Mouse (Mus musculus) midbrain, postnatal 0 days (tissue): ENCODE measurements around the gene Pkmyt1. TPM values are rescaled to one million over a fixed set of nuclear protein-coding genes. Genes with fewer than 3 reads are reported as not detected.

ENCODE experiments used
- ATAC-seq: fragments of 200-750 bp; cut with Nextera tagmentation; 2 replicates; pipeline ENCODE4 v1.8.0; 2017; ENCODE audit warnings: moderate number of reproducible peaks, mild to moderate bottlenecking, moderate TSS enrichment, moderate library complexity; ENCODE audit not compliant: low FRiP score
- DNase-seq: peaks from one replicate; pipeline ENCODE4 v3.0.0-alpha.2; 2015; ENCODE audit warnings: low spot score
- H3K27ac ChIP-seq: fragments of 300-500 bp; sonication (generic); 2 replicates; pipeline ENCODE4 v1.5.1; 2014; ENCODE audit warnings: low read depth, mild to moderate bottlenecking, low read length, mixed read lengths
- H3K27me3 ChIP-seq: fragments of 300-500 bp; sonication (generic); 2 replicates; pipeline ENCODE4 v1.6.1; 2014; ENCODE audit warnings: low read length, control low read depth, mixed read lengths; ENCODE audit not compliant: insufficient read depth
- H3K36me3 ChIP-seq: fragments of 300-500 bp; sonication (generic); 2 replicates; pipeline ENCODE4 v1.6.1; 2014; ENCODE audit warnings: low read length, control low read depth, mixed read lengths; ENCODE audit not compliant: insufficient read depth
- H3K4me1 ChIP-seq: fragments of 300-500 bp; sonication (generic); 2 replicates; pipeline ENCODE4 v1.6.1; 2014; ENCODE audit warnings: mild to moderate bottlenecking, control low read depth, antibody characterized with exemption, low read length, mixed read lengths; ENCODE audit not compliant: insufficient read depth
- H3K4me2 ChIP-seq: fragments of 300-500 bp; sonication (generic); 2 replicates; pipeline ENCODE4 v1.6.1; 2014; ENCODE audit warnings: low read depth, mild to moderate bottlenecking, low read length, mixed read lengths; ENCODE audit not compliant: poor library complexity, severe bottlenecking
- H3K4me3 ChIP-seq: fragments of 300-500 bp; sonication (generic); 2 replicates; pipeline ENCODE4 v1.5.1; 2014; ENCODE audit warnings: low read depth, mild to moderate bottlenecking, low read length, moderate library complexity
- H3K9ac ChIP-seq: fragments of 300-500 bp; sonication (generic); replicated peaks from 2 replicates; pipeline ENCODE4 v1.6.1; 2014; ENCODE audit warnings: mild to moderate bottlenecking, low read length, moderate library complexity, mixed read lengths; ENCODE audit not compliant: poor library complexity, severe bottlenecking
- H3K9me3 ChIP-seq: fragments of 300-500 bp; sonication (generic); 2 replicates; pipeline ENCODE4 v1.6.1; 2016; ENCODE audit warnings: low read length, control low read depth
- CTCF ChIP-seq: IDR thresholded peaks from 2 replicates; pipeline ENCODE4 v1.5.1; 2016; ENCODE audit warnings: antibody characterized with exemption, mild to moderate bottlenecking
- WGBS: fragments of 180-500 bp; shearing (Covaris S2); extraction: QIAGEN DNeasy Blood & Tissue Kit; methylation state at CpG from one replicate; pipeline ENCODE4 v1.1.7; 2014; 5-methylcytosine and 5-hydroxymethylcytosine counted together
- polyA plus RNA-seq: library from polyadenylated mRNA; unstranded; fragments of >200 nt; fragmentation: Nextera tagmentation; extraction: Ambion mirVana; gene quantifications from 2 replicates; pipeline ENCODE4 v1.2.1, GENCODE M21; 2015
- total RNA-seq: library from RNA; depleted of rRNA; stranded (reverse); fragments of >200 nt; gene quantifications from 2 replicates; pipeline ENCODE4 v1.2.3, GENCODE M21; 2014; rRNA removed

Pkmyt1 gene
- total RNA-seq (18.3 and 18.4 TPM in 2 replicates), polyA plus RNA-seq (18.0 and 18.3 TPM in 2 replicates)

DNA sequence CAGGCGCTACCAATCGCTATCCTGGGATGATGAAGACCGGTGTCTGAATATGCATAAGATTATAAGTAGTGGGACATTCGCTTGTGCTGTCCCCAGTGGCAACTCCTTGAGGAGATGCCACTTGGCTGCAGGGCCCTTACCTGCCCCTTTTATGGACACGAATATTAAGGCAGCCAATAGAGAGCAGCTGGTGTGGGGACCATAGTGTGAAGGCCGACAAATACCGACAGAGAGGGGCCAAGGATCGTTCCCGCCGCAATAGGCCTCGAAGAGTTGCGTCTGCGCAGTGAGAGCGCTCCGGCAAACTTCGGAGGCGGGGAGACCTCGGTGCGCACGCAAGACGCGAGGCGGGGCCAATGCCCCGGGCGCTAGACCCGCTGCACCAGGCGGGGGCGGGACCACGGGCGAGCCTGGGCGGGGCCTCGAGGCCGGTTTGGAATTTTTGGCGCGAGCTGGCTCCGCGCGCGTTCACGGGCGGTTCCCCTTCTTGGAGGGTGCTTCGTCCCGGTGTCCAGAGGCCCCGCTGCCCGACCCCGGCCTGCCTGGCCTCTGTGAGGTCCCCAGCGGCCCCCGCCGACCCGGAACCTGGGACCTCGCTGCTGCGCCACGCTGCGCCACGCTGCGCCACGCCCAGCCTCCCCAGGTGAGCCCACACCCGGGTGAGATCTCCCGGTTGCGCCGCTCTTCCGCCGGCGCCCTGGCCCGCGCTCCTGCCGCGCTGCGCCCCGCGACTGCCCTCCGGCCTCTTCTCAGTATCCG lies at the start of gene Pkmyt1:
TSS of gene Pkmyt1 (plus strand) at position 338 of the 759 bp plus-strand sequence.
- H3K27me3 ChIP-seq: no peaks in the 10 kb centered on the region
- no peaks in the 10 kb centered on the region for H3K36me3 ChIP-seq
- WGBS: 1% methylated on average over 61 of the region's 73 CpGs
- peak within 1 kb of the TSS; percentile 86 for H3K4me3 ChIP-seq
- H3K9me3 ChIP-seq: no peaks in the 10 kb centered on the region
- peak within 1 kb of the TSS; percentile 69 for H3K9ac ChIP-seq
- H3K4me1 ChIP-seq: 0 out of 2 replicates have a peak, but pooled peaks cover 5% of the 10 kb centered on the region
- peak within 1 kb of the TSS; percentile 95 for H3K4me2 ChIP-seq
- TF ChIP-seq CTCF: 0 out of 2 replicates have a peak, but pooled peaks have one; percentile 20
- ATAC-seq: peak; percentile 93
- peak within 1 kb of the TSS; percentile 72 for H3K27ac ChIP-seq
- DNase-seq: peak; percentile 96

- DNase-seq (no peak), ATAC-seq (no peak)
- H3K27me3 ChIP-seq: peaks cover 28% of the 10 kb centered on the region
Measured at GRCm38 (mm10) chr17:23676473-23677031, 49.6 kb upstream of the Pkmyt1 start.

GRCm38 (mm10) chr17:23677236-23677679 lies 48.9 kb upstream of the Pkmyt1 start, which contains the start of gene Tnfrsf12a:
TSS of gene Tnfrsf12a (minus strand) at chr17:23677468.
- peak; percentile 76 for DNase-seq
- H3K36me3 ChIP-seq: no peaks in the 10 kb centered on the region
- no peak for TF ChIP-seq CTCF
- under 1% methylated on average over 34 of the region's 34 CpGs for WGBS
- peak within 1 kb of the TSS; percentile 52 for H3K9ac ChIP-seq
- H3K27me3 ChIP-seq: peaks cover 34% of the 10 kb centered on the region
- no peak within 1 kb of the TSS for H3K27ac ChIP-seq
- H3K4me1 ChIP-seq: peaks cover 19% of the 10 kb centered on the region
- no peaks in the 10 kb centered on the region for H3K9me3 ChIP-seq
- peak within 1 kb of the TSS; percentile 43 for H3K4me3 ChIP-seq
- H3K4me2 ChIP-seq: peak within 1 kb of the TSS; percentile 96
- no peak for ATAC-seq

More at GRCm38 (mm10) chr17:23676473-23677031, 49.6 kb upstream of the Pkmyt1 start:
- Histone ChIP-seq H3K4me1 (peaks cover 19% of the 10 kb centered on the region), H3K4me3 (peak overlapping the region; percentile 43), H3K36me3 (no peaks in the 10 kb centered on the region), H3K4me2 (peak overlapping the region; percentile 96), H3K9me3 (no peaks in the 10 kb centered on the region), H3K9ac (peak overlapping the region; percentile 42), H3K27ac (no peak overlapping the region)
- no peak for TF ChIP-seq CTCF
- WGBS: 2% methylated on average over 36 of the region's 37 CpGs

GRCm38 (mm10) chr17:23679127-23679835 lies 46.9 kb upstream of the Pkmyt1 start, which contains the start of gene Cldn6:
TSS of gene Cldn6 (plus strand) at chr17:23679249.
- Histone ChIP-seq H3K27ac (no peak within 1 kb of the TSS), H3K9me3 (no peaks in the 10 kb centered on the region), H3K4me1 (peaks cover 13% of the 10 kb centered on the region), H3K27me3 (peaks cover 42% of the 10 kb centered on the region), H3K9ac (no peak within 1 kb of the TSS), H3K4me2 (peak within 1 kb of the TSS; percentile 39; the same call in 1 of the 2 replicates), H3K36me3 (no peaks in the 10 kb centered on the region), H3K4me3 (peak within 1 kb of the TSS; percentile 19; the same call in 1 of the 2 replicates)
- TF ChIP-seq CTCF: no peak
- ATAC-seq (no peak), DNase-seq (no peak)
- WGBS: 2% methylated on average over 38 of the region's 38 CpGs

- no peak for TF ChIP-seq CTCF
- H3K27me3 ChIP-seq: peaks cover 46% of the 10 kb centered on the region
- no peak overlapping the region for H3K9ac ChIP-seq
- H3K4me1 ChIP-seq: peaks cover 6% of the 10 kb centered on the region
- H3K4me3 ChIP-seq: no peak overlapping the region
- no peak overlapping the region for H3K27ac ChIP-seq
- ATAC-seq (no peak), DNase-seq (no peak)
- WGBS: 79% methylated on average over 9 of the region's 9 CpGs
- H3K4me2 ChIP-seq: no peak overlapping the region
- H3K9me3 ChIP-seq: no peaks in the 10 kb centered on the region
- H3K36me3 ChIP-seq: no peaks in the 10 kb centered on the region
Measured at GRCm38 (mm10) chr17:23680336-23680735, 45.8 kb upstream of the Pkmyt1 start.
